25 mouse cellular contexts compared by ENCODE assay signal in the genomic region with DNA sequence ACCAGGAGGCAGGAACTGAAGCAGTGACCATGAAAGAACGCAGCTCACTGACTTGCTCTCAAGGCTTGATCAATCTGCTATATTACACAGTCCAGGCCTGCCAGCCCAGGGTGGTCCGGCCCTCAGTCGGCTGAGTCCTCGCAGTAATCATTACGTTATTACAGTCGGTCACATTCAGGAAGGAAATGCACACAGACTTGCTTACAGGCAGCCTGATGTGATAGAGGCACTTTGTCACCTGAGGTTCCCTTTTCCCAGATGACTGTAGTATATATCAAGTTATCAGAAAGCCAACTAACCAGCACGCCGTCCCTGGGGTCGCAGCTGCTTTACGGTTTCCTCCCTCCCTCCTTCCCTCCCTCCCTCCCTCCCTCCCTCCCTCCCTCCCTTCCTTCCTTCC. TPM values are rescaled to one million over a fixed set of nuclear protein-coding genes. Genes with fewer than 3 reads are reported as not detected.
DNase-seq lines count a peak whose midpoint lies in the region; ATAC-seq and TF ChIP-seq lines count a peak whose summit lies in the region.
"Had no signal": no experiment of that assay in that cellular context is flagged by ENCODE, and none has a peak within 500 bp of the region (broad histone marks: within the 10 kb centered on the region; RNA-seq: fewer than 3 reads in every experiment).

No protein-coding gene starts in this region.

- WGBS in spleen, adult 2 months = 35% methylated on average over 10 of the region's 10 CpGs
- 74% methylated on average over 10 of the region's 10 CpGs for WGBS in embryonic facial prominence, embryonic 15.5 days
- WGBS in midbrain, embryonic 16.5 days = 84% methylated on average over 10 of the region's 10 CpGs
- WGBS in intestine, postnatal 0 days = 48% methylated on average over 10 of the region's 10 CpGs

- no peaks in the 10 kb centered on the region for H3K36me3 ChIP-seq in spleen, adult 2 months (ENCODE audit: control insufficient read depth, insufficient read depth, low read length)
- H3K36me3 ChIP-seq in embryonic facial prominence, embryonic 15.5 days = 0 out of 2 replicates have a peak, but pooled peaks cover 3% of the 10 kb centered on the region
- no peaks in the 10 kb centered on the region for H3K36me3 ChIP-seq in midbrain, embryonic 16.5 days (ENCODE audit: control insufficient read depth, insufficient read depth, low read length)
- H3K36me3 ChIP-seq in intestine, postnatal 0 days (ENCODE audit: control insufficient read depth, insufficient read depth) = no peaks in the 10 kb centered on the region
- H3K36me3 ChIP-seq: heart, embryonic 15.5 days had no signal

- H3K27me3 ChIP-seq in spleen, adult 2 months (ENCODE audit: control insufficient read depth, insufficient read depth, low read length) = no peaks in the 10 kb centered on the region
- H3K27me3 ChIP-seq in embryonic facial prominence, embryonic 15.5 days = no peaks in the 10 kb centered on the region
- H3K27me3 ChIP-seq in midbrain, embryonic 16.5 days (ENCODE audit: control insufficient read depth, insufficient read depth, low read depth, low read length) = no peaks in the 10 kb centered on the region
- no peaks in the 10 kb centered on the region for H3K27me3 ChIP-seq in intestine, postnatal 0 days (replicated peaks; ENCODE audit: control insufficient read depth, insufficient read depth, low read length)
- H3K27me3 ChIP-seq: heart, embryonic 15.5 days; neural tube, embryonic 12.5 days had no signal

- DNase-seq in spleen, adult 2 months (ENCODE audit: low read depth in 1 of 2, low spot score in 2 of 2) = no peak
- no peak for DNase-seq in spleen, adult 12 weeks (ENCODE audit: low spot score)
- no peak for DNase-seq in thymus, postnatal 10 days (ENCODE audit: low spot score in 2 of 2)
- DNase-seq: adrenal gland, postnatal 14 days; cerebellum, adult 11 months; cerebellum, postnatal 14 days; gastrocnemius, postnatal 10 days; heart, adult 2 months; kidney, postnatal 14 days; layer of hippocampus, postnatal 36 days had no signal

- H3K9ac ChIP-seq in embryonic facial prominence, embryonic 15.5 days = no peak overlapping the region
- H3K9ac ChIP-seq in midbrain, embryonic 16.5 days (ENCODE audit: low read depth, low read length) = no peak overlapping the region
- H3K9ac ChIP-seq in intestine, postnatal 0 days (ENCODE audit: low read depth, low read length) = no peak overlapping the region
- H3K9ac ChIP-seq: heart, embryonic 15.5 days; liver, embryonic 14.5 days; neural tube, embryonic 12.5 days had no signal

- TF ChIP-seq CTCF in spleen, adult 2 months (IDR thresholded peaks at IDR 0.05; ENCODE audit: extremely low read depth, insufficient read depth, insufficient read length, insufficient replicate concordance) = no peak
- no peak for TF ChIP-seq CTCF in intestine, postnatal 0 days (IDR thresholded peaks at IDR 0.05; ENCODE audit: low read depth)

- TF ChIP-seq POLR2A in spleen, adult 2 months (IDR thresholded peaks at IDR 0.05; ENCODE audit: low read depth, low read length) = no peak

- H3K4me3 ChIP-seq in spleen, adult 2 months (ENCODE audit: extremely low read depth, insufficient read depth, insufficient read length) = no peak overlapping the region
- no peak overlapping the region for H3K4me3 ChIP-seq in embryonic facial prominence, embryonic 15.5 days (replicated peaks)
- no peak overlapping the region for H3K4me3 ChIP-seq in midbrain, embryonic 16.5 days (ENCODE audit: low read depth, low read length)
- H3K4me3 ChIP-seq in intestine, postnatal 0 days (ENCODE audit: low read depth, low read length) = no peak overlapping the region
- H3K4me3 ChIP-seq: erythroblast, embryonic 14.5 days; heart, adult 2 months; heart, embryonic 15.5 days; hindbrain, embryonic 10.5 days; layer of hippocampus, adult 2 months; midbrain, embryonic 10.5 days; neural tube, embryonic 12.5 days had no signal

- H3K4me2 ChIP-seq in embryonic facial prominence, embryonic 15.5 days (replicated peaks) = no peak overlapping the region
- H3K4me2 ChIP-seq in midbrain, embryonic 16.5 days (ENCODE audit: low read length) = no peak overlapping the region
- no peak overlapping the region for H3K4me2 ChIP-seq in intestine, postnatal 0 days (replicated peaks; ENCODE audit: low read depth)
- H3K4me2 ChIP-seq: heart, embryonic 15.5 days; neural tube, embryonic 12.5 days had no signal

- H3K4me1 ChIP-seq in spleen, adult 2 months (ENCODE audit: control insufficient read depth, insufficient read depth, insufficient read length) = peaks cover 39% of the 10 kb centered on the region
- H3K4me1 ChIP-seq in embryonic facial prominence, embryonic 15.5 days = peaks cover 76% of the 10 kb centered on the region
- peaks cover 10% of the 10 kb centered on the region for H3K4me1 ChIP-seq in midbrain, embryonic 16.5 days (ENCODE audit: control insufficient read depth, insufficient read depth, low read length)
- peaks cover 21% of the 10 kb centered on the region for H3K4me1 ChIP-seq in intestine, postnatal 0 days (replicated peaks; ENCODE audit: control insufficient read depth, insufficient read depth, low read length)

- peak overlapping the region; percentile 56; the same call in 1 of the 2 replicates for H3K27ac ChIP-seq in spleen, adult 2 months (ENCODE audit: insufficient read depth, low read length)
- H3K27ac ChIP-seq in embryonic facial prominence, embryonic 15.5 days (replicated peaks) = 0 out of 2 replicates have a peak overlapping the region, but pooled peaks have one; percentile 25
- no peak overlapping the region for H3K27ac ChIP-seq in midbrain, embryonic 16.5 days (ENCODE audit: low read length)
- no peak overlapping the region for H3K27ac ChIP-seq in intestine, postnatal 0 days (ENCODE audit: low read depth, low read length)
- H3K27ac ChIP-seq: heart, adult 2 months; heart, embryonic 15.5 days; hindbrain, embryonic 10.5 days; hindbrain, postnatal 0 days; layer of hippocampus, adult 2 months; liver, embryonic 14.5 days; midbrain, embryonic 10.5 days; neural tube, embryonic 12.5 days had no signal

- ATAC-seq in embryonic facial prominence, embryonic 15.5 days (ENCODE audit: insufficient number of reproducible peaks, low FRiP score, low TSS enrichment, low read depth) = no peak
- ATAC-seq in megakaryocyte progenitor cell, adult 5-6 weeks (replicated peaks; ENCODE audit: poor library complexity) = peak; percentile 71
- no peak for ATAC-seq in midbrain, embryonic 16.5 days
- no peak for ATAC-seq in intestine, postnatal 0 days
- ATAC-seq: forebrain, embryonic 14.5 days; hindbrain, postnatal 0 days; lung, postnatal 0 days had no signal

- H3K9me3 ChIP-seq in embryonic facial prominence, embryonic 15.5 days (replicated peaks) = no peaks in the 10 kb centered on the region
- H3K9me3 ChIP-seq in midbrain, embryonic 16.5 days (replicated peaks; ENCODE audit: control insufficient read depth, low read length, poor library complexity, severe bottlenecking) = no peaks in the 10 kb centered on the region
- no peaks in the 10 kb centered on the region for H3K9me3 ChIP-seq in intestine, postnatal 0 days (ENCODE audit: control insufficient read depth)
- H3K9me3 ChIP-seq: heart, embryonic 15.5 days; hindbrain, embryonic 10.5 days; midbrain, embryonic 10.5 days; neural tube, embryonic 12.5 days had no signal

RNA-seq across cellular contexts. Expression of a gene that starts 9.9 kb away (rescaled TPM):
- polyA plus RNA-seq in spleen, adult 2 months (2012; rRNA removed) = 204 and 317 TPM in 2 replicates
- 159 and 162 TPM in 2 replicates for polyA plus RNA-seq in embryonic facial prominence, embryonic 15.5 days (2015; fragmentation: Nextera tagmentation; extraction: Ambion mirVana)
- 24.7 and 28.3 TPM in 2 replicates for total RNA-seq in megakaryocyte progenitor cell, adult 5-6 weeks (2015)
- 21.0 and 23.7 TPM in 2 replicates for total RNA-seq in megakaryocyte progenitor cell, adult 5-6 weeks (2017)
- 194 and 218 TPM in 2 replicates for polyA plus RNA-seq in midbrain, embryonic 16.5 days (2015; fragmentation: Nextera tagmentation; extraction: Ambion mirVana)
- 68.7 and 69.5 TPM in 2 replicates for polyA plus RNA-seq in intestine, postnatal 0 days (2015; fragmentation: Nextera tagmentation; extraction: Ambion mirVana)

RNA-seq across cellular contexts. Expression of a gene that starts 29.2 kb away (rescaled TPM):
- 16.2 and 16.7 TPM in 2 replicates for polyA plus RNA-seq in spleen, adult 2 months (2012; rRNA removed)
- polyA plus RNA-seq in embryonic facial prominence, embryonic 15.5 days (2015; fragmentation: Nextera tagmentation; extraction: Ambion mirVana) = 27.6 and 31.1 TPM in 2 replicates
- 5.5 and 10.4 TPM in 2 replicates for total RNA-seq in megakaryocyte progenitor cell, adult 5-6 weeks (2015)
- total RNA-seq in megakaryocyte progenitor cell, adult 5-6 weeks (2017) = 19.6 and 29.7 TPM in 2 replicates
- polyA plus RNA-seq in midbrain, embryonic 16.5 days (2015; fragmentation: Nextera tagmentation; extraction: Ambion mirVana) = 10.5 and 11.3 TPM in 2 replicates
- 3.5 and 4.2 TPM in 2 replicates for polyA plus RNA-seq in intestine, postnatal 0 days (2015; fragmentation: Nextera tagmentation; extraction: Ambion mirVana)

RNA-seq across cellular contexts. Expression of a gene that starts 55.7 kb away (rescaled TPM):
- polyA plus RNA-seq in spleen, adult 2 months (2012; rRNA removed) = 5.4 and 14.7 TPM in 2 replicates
- 1.5 and 2.9 TPM in 2 replicates for polyA plus RNA-seq in embryonic facial prominence, embryonic 15.5 days (2015; fragmentation: Nextera tagmentation; extraction: Ambion mirVana)
- total RNA-seq in megakaryocyte progenitor cell, adult 5-6 weeks (2015) = 0.10 and 0.12 TPM in 2 replicates
- total RNA-seq in megakaryocyte progenitor cell, adult 5-6 weeks (2017) = 0.27 and 3.2 TPM in 2 replicates
- 0.77 and 1.0 TPM in 2 replicates for polyA plus RNA-seq in midbrain, embryonic 16.5 days (2015; fragmentation: Nextera tagmentation; extraction: Ambion mirVana)
- not detected in 2 replicates for polyA plus RNA-seq in intestine, postnatal 0 days (2015; fragmentation: Nextera tagmentation; extraction: Ambion mirVana)
- total RNA-seq: gastrocnemius, postnatal 10 days; monocyte, adult 5-6 weeks had no signal

Comparison
In these comparisons a context has a peak if more than half of its experiments do, and no peak if none do; other contexts are left out.
1. H3K27ac ChIP-seq: peak in spleen, adult 2 months (single experiment) and embryonic facial prominence, embryonic 15.5 days (single experiment); none in midbrain, embryonic 16.5 days (single experiment) and intestine, postnatal 0 days (single experiment).